Mouse (Mus musculus) stomach, postnatal 0 days (tissue): ENCODE data around the gene Zdhhc24. TPM values are rescaled to one million over a fixed set of nuclear protein-coding genes. Genes with fewer than 3 reads are reported as not detected.

ENCODE experiments used
- ATAC-seq: fragments of 200-750 bp; cut with Nextera tagmentation; 2 replicates; pipeline ENCODE4 v1.8.0; 2017; ENCODE audit not compliant: low FRiP score, low TSS enrichment
- DNase-seq: peaks from one replicate; pipeline ENCODE4 v3.0.0-alpha.2; 2016; ENCODE audit warnings: low spot score
- H3K27ac ChIP-seq: fragments of 300-500 bp; sonication (generic); replicated peaks from 2 replicates; pipeline ENCODE4 v1.5.1; 2014; ENCODE audit warnings: mild to moderate bottlenecking, control low read depth
- H3K27me3 ChIP-seq: fragments of 300-500 bp; sonication (generic); 2 replicates; pipeline ENCODE4 v1.6.1; 2014; ENCODE audit warnings: low read length; ENCODE audit not compliant: control insufficient read depth, insufficient read depth
- H3K36me3 ChIP-seq: fragments of 300-500 bp; sonication (generic); 2 replicates; pipeline ENCODE4 v1.6.1; 2014; ENCODE audit warnings: low read length, mixed read lengths; ENCODE audit not compliant: control insufficient read depth, insufficient read depth
- H3K4me1 ChIP-seq: fragments of 300-500 bp; sonication (generic); replicated peaks from 2 replicates; pipeline ENCODE4 v1.6.1; 2014; ENCODE audit warnings: antibody characterized with exemption; ENCODE audit not compliant: control insufficient read depth, insufficient read depth
- H3K4me2 ChIP-seq: fragments of 300-500 bp; sonication (generic); replicated peaks from 2 replicates; pipeline ENCODE4 v1.6.1; 2014; ENCODE audit warnings: low read depth, mild to moderate bottlenecking, control low read depth, moderate library complexity
- H3K4me3 ChIP-seq: fragments of 300-500 bp; sonication (generic); 2 replicates; pipeline ENCODE4 v1.5.1; 2014; ENCODE audit warnings: low read depth, low read length, control low read depth
- H3K9ac ChIP-seq: fragments of 300-500 bp; sonication (generic); 2 replicates; pipeline ENCODE4 v1.6.1; 2014; ENCODE audit warnings: mild to moderate bottlenecking, low read length, control low read depth, mixed read lengths
- H3K9me3 ChIP-seq: fragments of 300-500 bp; sonication (generic); 2 replicates; pipeline ENCODE4 v1.6.1; 2016; ENCODE audit warnings: low read length; ENCODE audit not compliant: control insufficient read depth
- CTCF ChIP-seq: IDR thresholded peaks from 2 replicates; pipeline ENCODE4 v1.5.1; 2016; ENCODE audit warnings: antibody characterized with exemption, low read depth, mild to moderate bottlenecking, moderate library complexity
- EP300 ChIP-seq: optimal IDR thresholded peaks from 2 replicates; pipeline ENCODE3; 2016; ENCODE audit warnings: antibody characterized with exemption
- WGBS: fragments of 180-500 bp; shearing (Covaris S2); extraction: QIAGEN DNeasy Blood & Tissue Kit; methylation state at CpG from one replicate; pipeline ENCODE4 v1.1.7; 2014; 5-methylcytosine and 5-hydroxymethylcytosine counted together
- polyA plus RNA-seq: library from polyadenylated mRNA; unstranded; fragments of >200 nt; fragmentation: Nextera tagmentation; extraction: Ambion mirVana; gene quantifications from 2 replicates; pipeline ENCODE4 v1.2.1, GENCODE M21; 2015

Zdhhc24 gene
- polyA plus RNA-seq, 1 experiment from 2014 or later, result 6.4 TPM

- peak; percentile 3; the same call in 1 of the 2 replicates for ATAC-seq
- H3K27ac ChIP-seq, result peak overlapping the region; percentile 49
- 23% methylated on average over 10 of the region's 10 CpGs for WGBS
Observed at GRCm38 (mm10) chr19:4838526-4839140, 39.8 kb upstream of the Zdhhc24 start.

DNA sequence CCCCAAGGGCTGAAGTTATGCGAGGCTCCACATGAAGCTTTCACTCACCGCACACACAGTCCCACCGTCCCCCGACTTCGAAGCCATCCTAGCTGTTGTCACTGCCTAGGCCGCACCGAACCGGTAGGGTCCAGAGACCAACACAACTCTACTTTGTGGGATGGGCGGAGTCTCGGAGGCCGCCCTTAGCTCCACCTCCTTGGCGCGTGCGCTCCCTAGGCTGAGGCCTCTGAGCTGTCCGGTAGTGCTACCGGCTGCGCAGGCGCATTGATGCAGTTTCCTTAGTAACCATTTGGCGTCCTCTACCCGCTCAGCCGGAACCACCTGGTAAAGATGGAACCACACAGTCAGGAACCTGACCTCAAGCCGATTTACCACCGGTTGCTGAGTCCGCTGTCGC is 39.3 kb upstream of the Zdhhc24 start, which contains the start of the genes Ccs and Ccdc87:
Gene Ccs, minus strand, starts transcription at position 184 of the 400 bp plus-strand sequence.
Gene Ccdc87, plus strand, starts transcription at position 218 of the 400 bp plus-strand sequence.
- Histone ChIP-seq H3K27me3 (0 out of 2 replicates have a peak, but pooled peaks cover 3% of the 10 kb centered on the region), H3K4me1 (no peaks in the 10 kb centered on the region; the same call in 1 of the 2 replicates), H3K9me3 (no peaks in the 10 kb centered on the region), H3K4me3 (peak within 1 kb of the TSS; percentile 63), H3K27ac (peak within 1 kb of the TSS; percentile 49), H3K9ac (peak within 1 kb of the TSS; percentile 73), H3K4me2 (peak within 1 kb of the TSS; percentile 95), H3K36me3 (no peaks in the 10 kb centered on the region)
- peak; percentile 97 for ATAC-seq
- TF ChIP-seq EP300, result no peak
- TF ChIP-seq CTCF, result no peak; the same call in 1 of the 2 replicates
- WGBS, result under 1% methylated on average over 25 of the region's 25 CpGs
- peak; percentile 97 for DNase-seq

More at GRCm38 (mm10) chr19:4838526-4839140, 39.8 kb upstream of the Zdhhc24 start:
- Histone ChIP-seq H3K9me3 (no peaks in the 10 kb centered on the region), H3K36me3 (no peaks in the 10 kb centered on the region), H3K4me3 (peak overlapping the region; percentile 63), H3K27me3 (0 out of 2 replicates have a peak, but pooled peaks cover 3% of the 10 kb centered on the region), H3K9ac (peak overlapping the region; percentile 73), H3K4me1 (no peaks in the 10 kb centered on the region; the same call in 1 of the 2 replicates), H3K4me2 (peak overlapping the region; percentile 95)
- TF ChIP-seq CTCF, result no peak
- TF ChIP-seq EP300, result no peak
- DNase-seq, result no peak

DNA sequence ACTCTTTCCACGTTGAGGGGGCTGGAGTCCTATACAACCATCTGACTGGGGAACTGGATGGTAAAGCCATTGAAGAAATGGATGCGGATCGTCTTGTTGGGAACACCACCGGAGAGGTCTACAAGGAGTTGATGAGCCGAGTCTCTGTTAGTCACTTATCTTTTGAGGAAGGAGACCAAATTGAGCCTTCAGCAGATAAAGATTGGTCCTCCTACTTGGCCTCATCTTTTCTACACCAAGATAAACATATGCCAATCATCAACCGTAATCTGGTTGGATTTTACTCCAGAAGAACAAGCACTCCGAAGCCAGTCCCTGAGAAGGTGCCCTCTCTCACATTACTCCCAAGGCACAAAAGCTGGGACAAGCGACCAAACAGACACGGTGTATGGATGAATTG is 37.6 kb upstream of the Zdhhc24 start:
- 0 out of 2 replicates have a peak, but pooled peaks cover 3% of the 10 kb centered on the region for H3K27me3 ChIP-seq
- TF ChIP-seq EP300, result no peak
- TF ChIP-seq CTCF, result no peak
- H3K4me2 ChIP-seq, result no peak overlapping the region
- WGBS, result 76% methylated on average over 9 of the region's 9 CpGs
- ATAC-seq (no peak), DNase-seq (no peak)
- no peak overlapping the region for H3K27ac ChIP-seq
- H3K4me3 ChIP-seq, result no peak overlapping the region
- no peaks in the 10 kb centered on the region; the same call in 1 of the 2 replicates for H3K4me1 ChIP-seq
- no peak overlapping the region for H3K9ac ChIP-seq
- no peaks in the 10 kb centered on the region for H3K36me3 ChIP-seq
- H3K9me3 ChIP-seq, result no peaks in the 10 kb centered on the region

- 48% methylated on average over 2 of the region's 2 CpGs for WGBS
- TF ChIP-seq CTCF (no peak), EP300 (no peak)
- ATAC-seq (no peak), DNase-seq (no peak)
- Histone ChIP-seq H3K27ac (no peak overlapping the region), H3K36me3 (no peaks in the 10 kb centered on the region), H3K4me1 (no peaks in the 10 kb centered on the region; the same call in 1 of the 2 replicates), H3K4me2 (no peak overlapping the region), H3K4me3 (no peak overlapping the region), H3K9ac (no peak overlapping the region), H3K27me3 (0 out of 2 replicates have a peak, but pooled peaks cover 3% of the 10 kb centered on the region), H3K9me3 (no peaks in the 10 kb centered on the region)
Observed at GRCm38 (mm10) chr19:4842611-4843010, 35.9 kb upstream of the Zdhhc24 start.

GRCm38 (mm10) chr19:4845846-4846245 is 32.6 kb upstream of the Zdhhc24 start:
- Histone ChIP-seq H3K36me3 (no peaks in the 10 kb centered on the region), H3K4me3 (no peak overlapping the region), H3K4me2 (no peak overlapping the region), H3K27ac (no peak overlapping the region), H3K27me3 (0 out of 2 replicates have a peak, but pooled peaks cover 3% of the 10 kb centered on the region), H3K4me1 (no peaks in the 10 kb centered on the region), H3K9me3 (no peaks in the 10 kb centered on the region), H3K9ac (no peak overlapping the region)
- DNase-seq, result no peak
- TF ChIP-seq EP300 (no peak), CTCF (no peak)
- WGBS, result 42% methylated on average over 2 of the region's 2 CpGs
- ATAC-seq, result no peak

DNA sequence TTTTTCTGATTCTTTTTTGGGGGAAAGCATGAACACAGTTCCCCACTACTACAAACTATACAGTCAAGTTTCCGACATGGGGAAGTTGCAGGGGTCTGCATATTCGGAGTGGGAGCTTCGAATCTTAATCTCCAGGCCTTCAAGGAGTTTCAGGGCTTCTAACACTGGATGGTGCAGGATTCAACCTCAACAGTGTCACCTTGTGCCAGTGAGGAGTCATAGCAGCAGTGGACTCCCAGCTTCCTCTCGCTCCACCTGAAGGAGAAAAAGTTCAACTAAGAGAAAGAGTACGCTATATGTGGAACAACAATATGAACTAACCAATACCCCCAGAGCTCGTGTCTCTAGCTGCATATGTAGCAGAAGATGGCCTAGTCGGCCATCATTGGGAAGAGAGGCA is 31.0 kb upstream of the Zdhhc24 start:
- H3K9me3 ChIP-seq, result no peaks in the 10 kb centered on the region
- H3K36me3 ChIP-seq, result no peaks in the 10 kb centered on the region
- no peak for TF ChIP-seq EP300
- peak; percentile 78 for TF ChIP-seq CTCF
- no peak overlapping the region for H3K4me2 ChIP-seq
- DNase-seq (peak; percentile 34), ATAC-seq (peak; percentile 74)
- no peak overlapping the region for H3K27ac ChIP-seq
- WGBS, result 24% methylated on average over 7 of the region's 7 CpGs
- no peak overlapping the region for H3K4me3 ChIP-seq
- no peak overlapping the region for H3K9ac ChIP-seq
- H3K27me3 ChIP-seq, result no peaks in the 10 kb centered on the region
- no peaks in the 10 kb centered on the region for H3K4me1 ChIP-seq
